Mouse (Mus musculus) C3H10T1/2 (cell line): ENCODE results near the gene Dnm1l. TPM values are rescaled to one million over a fixed set of nuclear protein-coding genes. Genes with fewer than 3 reads are reported as not detected.

Experiments used
- polyA plus RNA-seq, 2 experiments: library from polyadenylated mRNA; unstranded; fragments of >200 nt; fragmentation: generic; extraction: Trizol; gene quantifications; one replicate each; pipeline ENCODE4 v1.2.1; 2012; ENCODE audit warnings: missing spikeins in 2 of 2

Gene Dnm1l
- 1 to 10 TPM in 1 of 2 experiments, under 1 TPM in 1; 0.89 to 7.3 TPM for polyA plus RNA-seq

GRCm38 (mm10) chr16:16358481-16359100 lies at the start of gene Dnm1l:
Gene Dnm1l, minus strand, starts transcription at chr16:16358959.

DNA sequence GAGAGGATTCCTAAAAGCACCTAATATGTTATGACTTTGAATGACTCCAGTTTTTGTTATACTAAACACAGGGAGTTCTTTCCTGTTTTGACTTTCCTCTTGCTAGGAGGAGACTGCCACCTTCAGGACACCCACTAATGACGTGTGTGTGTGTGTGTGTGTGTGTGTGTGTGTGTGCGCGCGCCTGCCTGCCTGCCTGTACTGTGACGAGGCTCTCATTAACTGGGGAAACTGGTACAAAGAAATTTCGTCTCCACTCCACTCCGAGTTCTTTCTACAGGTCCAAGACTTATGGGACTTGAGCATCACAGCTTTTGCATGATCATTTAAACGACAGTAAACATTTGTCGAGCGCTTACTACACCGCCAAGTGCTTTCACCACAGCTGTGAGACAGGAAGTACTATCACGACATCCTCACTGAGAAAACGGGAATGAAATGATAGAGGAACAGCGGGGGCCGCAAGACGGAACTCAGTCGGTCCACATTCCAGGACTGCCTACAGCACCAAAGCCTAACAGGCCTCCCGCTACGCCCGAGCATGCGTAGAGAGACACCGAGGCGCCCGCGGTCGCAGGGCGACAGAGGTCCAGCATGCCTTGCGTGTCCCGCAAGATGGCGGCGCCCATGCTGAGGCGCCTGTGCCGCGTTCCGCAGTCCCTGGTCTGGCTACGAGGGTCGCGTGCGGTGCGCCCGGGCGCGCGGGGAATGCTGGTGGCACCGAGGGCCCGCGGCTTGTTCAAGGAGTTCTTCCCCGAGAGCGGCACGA lies 56.2 kb downstream of the Dnm1l start, which contains the start of gene Yars2:
Gene Yars2, plus strand, starts transcription at position 597 of the 769 bp plus-strand sequence.

Other genes with a start within 250 kb of the Dnm1l start
- gene Pkp2, start 145.6 kb downstream of the Dnm1l start, polyA plus RNA-seq = under 1 TPM; 0.85 TPM
- gene Yars2, start 56.0 kb downstream of the Dnm1l start, polyA plus RNA-seq = 10 to 100 TPM in 1 of 2 experiments, 1 to 10 TPM in 1; 3.0 to 10.1 TPM
- gene Fgd4, start 241.6 kb upstream of the Dnm1l start, polyA plus RNA-seq = under 1 TPM; 0.19 to 0.26 TPM